Mouse (Mus musculus) C2C12 (cell line): Measurements from ENCODE around the gene Mlx.

Source experiments
- CTCF ChIP-seq: IDR thresholded peaks from one replicate; pipeline ENCODE4 v1.5.1; 2011; ENCODE audit not compliant: control insufficient read depth, insufficient read depth, insufficient read length
- FOSL1 ChIP-seq: IDR thresholded peaks from one replicate; pipeline ENCODE4 v1.8.0; 2011; ENCODE audit warnings: mild to moderate bottlenecking, low read length; ENCODE audit not compliant: poor library complexity, insufficient read depth, severe bottlenecking
- MAX ChIP-seq: IDR thresholded peaks from one replicate; pipeline ENCODE4 v1.6.1; 2011; ENCODE audit warnings: mild to moderate bottlenecking, control low read depth
- MYOG ChIP-seq: IDR thresholded peaks from one replicate; pipeline ENCODE4 v1.6.1; 2011; ENCODE audit not compliant: control insufficient read depth, insufficient read length; ENCODE audit errors: extremely low read depth
- USF1 ChIP-seq: IDR thresholded peaks from one replicate; pipeline ENCODE4 v1.6.1; 2011; ENCODE audit warnings: low read depth, mild to moderate bottlenecking, control low read depth, moderate library complexity

GRCm38 (mm10) chr11:101120545-101121188 lies 33.6 kb downstream of the Mlx start:
- TF ChIP-seq CTCF (no peak), MYOG (no peak), MAX (no peak), FOSL1 (no peak), USF1 (no peak)
